Mouse (Mus musculus): Measurements from ENCODE around the gene Pttg1.

GRCm38 (mm10) chr11:43396246-43396645, 29.8 kb downstream of the Pttg1 start:
- TF ChIP-seq CTCF (conservative IDR thresholded peaks at IDR 0.05 in 1 of 2, IDR thresholded peaks at IDR 0.05 in 1 of 2; ENCODE audit: low read depth in 2 of 2, low read length in 2 of 2): no peak
- TF ChIP-seq BHLHE40 (IDR thresholded peaks at IDR 0.05; ENCODE audit: low read depth, low read length): no peak
- no peak for TF ChIP-seq ZC3H11A (IDR thresholded peaks at IDR 0.05; ENCODE audit: low read depth, low read length)
- TF ChIP-seq NELFE (IDR thresholded peaks at IDR 0.05; ENCODE audit: low read depth, low read length): no peak
- TF ChIP-seq KAT2A (IDR thresholded peaks at IDR 0.05; ENCODE audit: insufficient replicate concordance, low read length): no peak
